Comparison of ENCODE assay signal across 18 mouse cellular contexts in the genomic region with DNA sequence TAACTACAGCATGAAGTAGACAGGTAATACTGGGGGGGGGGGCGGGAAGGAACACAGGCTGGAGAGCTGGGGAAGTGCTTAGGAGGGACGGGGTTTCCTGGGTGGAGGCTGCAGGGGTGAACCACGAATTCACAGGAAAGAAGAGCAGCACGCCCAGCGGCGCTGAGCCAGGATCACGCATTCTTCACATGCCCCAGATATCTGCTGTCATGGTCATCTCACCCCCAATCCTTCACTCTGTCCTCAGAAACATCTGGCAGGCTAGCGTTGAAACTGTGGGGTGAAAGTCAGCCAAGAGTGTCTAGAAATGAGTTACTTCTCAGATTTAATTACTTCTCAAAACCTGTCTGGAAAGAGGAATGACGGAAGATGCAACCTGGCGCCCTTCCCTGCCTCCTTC.
DNase-seq lines count a peak whose midpoint lies in the region; ATAC-seq lines count a peak whose summit lies in the region.
"Had no signal": no experiment of that assay in that cellular context is flagged by ENCODE, and none has a peak within 500 bp of the region (broad histone marks: within the 10 kb centered on the region; RNA-seq: fewer than 3 reads in every experiment).

No protein-coding gene starts in this region.

- no peak overlapping the region for H3K9ac ChIP-seq in lung, embryonic 16.5 days (ENCODE audit: low read length)
- H3K9ac ChIP-seq: embryonic facial prominence, embryonic 12.5 days; forebrain, postnatal 0 days; hindbrain, embryonic 13.5 days; liver, embryonic 13.5 days; stomach, embryonic 15.5 days had no signal

- H3K4me3 ChIP-seq in lung, embryonic 16.5 days (ENCODE audit: low read length), result no peak overlapping the region
- H3K4me3 ChIP-seq: embryonic facial prominence, embryonic 12.5 days; hindbrain, embryonic 13.5 days; liver, embryonic 13.5 days; megakaryocyte, embryonic 14.5 days; stomach, embryonic 15.5 days had no signal

- H3K9me3 ChIP-seq in lung, embryonic 16.5 days (ENCODE audit: control insufficient read depth, low read length), result no peaks in the 10 kb centered on the region
- H3K9me3 ChIP-seq: embryonic facial prominence, embryonic 12.5 days; liver, embryonic 13.5 days; stomach, embryonic 15.5 days had no signal

- DNase-seq in adrenal gland, adult 8-10 months, result peak; percentile 8
- DNase-seq in adrenal gland, postnatal 14 days, result no peak
- peak; percentile 5 to 21 for DNase-seq in kidney, postnatal 36 days
- DNase-seq in kidney, adult 18-20 months, result no peak
- DNase-seq in 3134 (ENCODE audit: extremely low read depth, insufficient read length, low spot score), result peak; percentile 4
- no peak for DNase-seq in thymus, postnatal 14 days
- DNase-seq: cerebellum, postnatal 36 days; forebrain, postnatal 0 days; gastrocnemius, postnatal 10 days; liver, embryonic 13.5 days; right cerebral cortex, adult 18-20 months had no signal

- H3K4me1 ChIP-seq in lung, embryonic 16.5 days (replicated peaks; ENCODE audit: control insufficient read depth, insufficient read depth, low read length), result no peaks in the 10 kb centered on the region
- H3K4me1 ChIP-seq: embryonic facial prominence, embryonic 12.5 days; hindbrain, embryonic 13.5 days; liver, embryonic 13.5 days; megakaryocyte, embryonic 14.5 days; stomach, embryonic 15.5 days had no signal

- H3K27ac ChIP-seq in lung, embryonic 16.5 days (ENCODE audit: low read length), result no peak overlapping the region
- H3K27ac ChIP-seq: embryonic facial prominence, embryonic 12.5 days; hindbrain, embryonic 13.5 days; kidney, postnatal 0 days; liver, embryonic 13.5 days; stomach, embryonic 15.5 days had no signal

- H3K36me3 ChIP-seq in lung, embryonic 16.5 days (ENCODE audit: control insufficient read depth, insufficient read depth, low read length), result no peaks in the 10 kb centered on the region
- H3K36me3 ChIP-seq: embryonic facial prominence, embryonic 12.5 days; hindbrain, embryonic 13.5 days; liver, embryonic 13.5 days; stomach, embryonic 15.5 days had no signal

- ATAC-seq in lung, embryonic 16.5 days (ENCODE audit: low read depth), result peak; percentile 47; the same call in 1 of the 2 replicates
- no peak for ATAC-seq in megakaryocyte-erythroid progenitor cell, adult 5-6 weeks (replicated peaks; ENCODE audit: low FRiP score, low TSS enrichment, poor library complexity, severe bottlenecking)
- ATAC-seq: forebrain, postnatal 0 days had no signal

- no peaks in the 10 kb centered on the region for H3K27me3 ChIP-seq in lung, embryonic 16.5 days (ENCODE audit: control insufficient read depth, insufficient read depth, low read depth, low read length)
- H3K27me3 ChIP-seq: embryonic facial prominence, embryonic 12.5 days; hindbrain, embryonic 13.5 days; liver, embryonic 13.5 days; megakaryocyte, embryonic 14.5 days; stomach, embryonic 15.5 days had no signal

- H3K4me2 ChIP-seq in lung, embryonic 16.5 days (ENCODE audit: low read depth, low read length), result no peak overlapping the region
- H3K4me2 ChIP-seq: embryonic facial prominence, embryonic 12.5 days; hindbrain, embryonic 13.5 days; liver, embryonic 13.5 days; stomach, embryonic 15.5 days had no signal

- WGBS in lung, embryonic 16.5 days, result 56% methylated on average over 10 of the region's 10 CpGs

Comparison
In these comparisons a context has a peak if more than half of its experiments do, and no peak if none do; other contexts are left out.
1. DNase-seq: peak in adrenal gland, adult 8-10 months (single experiment), kidney, postnatal 36 days (2 of 2) and 3134 (single experiment); none in adrenal gland, postnatal 14 days (single experiment), kidney, adult 18-20 months (single experiment) and thymus, postnatal 14 days (single experiment).